Mouse (Mus musculus): ENCODE results near the gene Nr6a1. TPM values are rescaled to one million over a fixed set of nuclear protein-coding genes. Genes with fewer than 3 reads are reported as not detected.

The Nr6a1 gene
- total and polyA plus RNA-seq, 2 experiments = 5.9 to 14.8 TPM

DNA sequence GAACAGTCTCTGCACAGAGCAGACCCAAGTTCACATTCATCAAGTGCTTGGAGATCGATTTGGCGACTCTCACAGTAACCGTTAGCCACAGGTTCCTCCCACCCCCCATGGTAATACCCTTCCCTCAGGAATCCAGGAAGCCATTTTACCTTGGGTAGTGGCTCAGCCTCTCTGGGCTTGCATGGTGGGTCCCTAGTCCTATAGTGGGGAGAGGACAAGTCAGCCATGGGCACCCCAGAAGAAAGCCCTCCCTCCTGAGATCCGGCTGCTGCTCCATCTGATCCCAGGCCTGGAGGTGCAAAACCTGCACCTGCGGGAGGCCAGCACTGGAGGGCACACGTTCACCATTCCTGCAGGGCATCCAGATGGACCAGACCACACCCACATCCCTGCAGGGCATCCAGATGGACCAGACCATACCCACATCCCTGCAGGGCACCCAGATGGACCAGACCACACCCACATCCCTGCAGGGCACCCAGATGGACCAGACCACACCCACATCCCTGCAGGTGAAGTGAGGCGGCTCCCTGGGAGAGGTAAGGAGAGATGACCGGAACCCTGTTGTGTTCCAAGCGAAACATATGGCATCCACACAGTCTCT, 252.0 kb downstream of the Nr6a1 start:
- no peak overlapping the region for H3K4me3 ChIP-seq (ENCODE audit: insufficient read depth, low read depth, low read length)
- TF ChIP-seq POLR2A (IDR thresholded peaks at IDR 0.05; ENCODE audit: extremely low read depth, insufficient read depth, low read length) = no peak
- peak; percentile 58 for TF ChIP-seq CTCF (IDR thresholded peaks at IDR 0.05; ENCODE audit: low read depth, low read length)
- H3K36me3 ChIP-seq (ENCODE audit: control insufficient read depth, insufficient read depth, low read length) = no peaks in the 10 kb centered on the region
- no peaks in the 10 kb centered on the region for H3K79me2 ChIP-seq (ENCODE audit: control insufficient read depth, insufficient read depth, low read length)
- H3K4me1 ChIP-seq (ENCODE audit: control insufficient read depth, insufficient read depth, low read length) = no peaks in the 10 kb centered on the region
- WGBS = 62% methylated on average over 9 of the region's 9 CpGs
- H3K27me3 ChIP-seq (ENCODE audit: control insufficient read depth, insufficient read depth, low read length) = no peaks in the 10 kb centered on the region; the same call in 1 of the 2 replicates
- no peak for DNase-seq (ENCODE audit: extremely low read depth, low read depth, low spot score)
- no peak overlapping the region for H3K9ac ChIP-seq (ENCODE audit: low read depth, low read length)
- no peak overlapping the region for H3K27ac ChIP-seq (replicated peaks; ENCODE audit: insufficient read depth, low read depth, low read length)

Other genes with a start within 250 kb of the Nr6a1 start
- 0.74 TPM in 1 of 2 replicates, not detected in the other for gene Nr5a1, start 213.1 kb downstream of the Nr6a1 start, total RNA-seq (2014; rRNA removed)
- not detected in 2 replicates for gene Nr5a1, start 213.1 kb downstream of the Nr6a1 start, polyA plus RNA-seq (2012; rRNA removed)
- 0.09 and 0.13 TPM in 2 replicates for gene Olfml2a, start 4.3 kb upstream of the Nr6a1 start, total RNA-seq (2014; rRNA removed)
- 0.07 and 0.09 TPM in 2 replicates for gene Olfml2a, start 4.3 kb upstream of the Nr6a1 start, polyA plus RNA-seq (2012; rRNA removed)
- 0.55 and 0.67 TPM in 2 replicates for gene Wdr38, start 69.8 kb upstream of the Nr6a1 start, total RNA-seq (2014; rRNA removed)
- gene Wdr38, start 69.8 kb upstream of the Nr6a1 start, polyA plus RNA-seq (2012; rRNA removed) = 0.34 TPM in 2 replicates
- 41.2 and 45.1 TPM in 2 replicates for gene Arpc5l, start 77.7 kb upstream of the Nr6a1 start, total RNA-seq (2014; rRNA removed)
- gene Arpc5l, start 77.7 kb upstream of the Nr6a1 start, polyA plus RNA-seq (2012; rRNA removed) = 21.3 and 25.7 TPM in 2 replicates
- 179 and 183 TPM in 2 replicates for gene Rpl35, start 77.9 kb upstream of the Nr6a1 start, total RNA-seq (2014; rRNA removed)
- 56.9 and 60.6 TPM in 2 replicates for gene Rpl35, start 77.9 kb upstream of the Nr6a1 start, polyA plus RNA-seq (2012; rRNA removed)
- gene Golga1, start 137.9 kb upstream of the Nr6a1 start, total RNA-seq (2014; rRNA removed) = 15.4 and 19.1 TPM in 2 replicates
- 4.2 and 7.1 TPM in 2 replicates for gene Golga1, start 137.9 kb upstream of the Nr6a1 start, polyA plus RNA-seq (2012; rRNA removed)